In genomic region chr7:128529126-128529525, GRCm38 (mm10) we compare ENCODE assay signal across 8 mouse cellular contexts. TPM values are rescaled to one million over a fixed set of nuclear protein-coding genes. Genes with fewer than 3 reads are reported as not detected.
DNase-seq lines count a peak whose midpoint lies in the region; ATAC-seq lines count a peak whose summit lies in the region.

No protein-coding gene starts in this region.

- no peak for ATAC-seq in forebrain, embryonic 14.5 days
- no peak for ATAC-seq in lung, embryonic 15.5 days (ENCODE audit: borderline replicate concordance, extremely low read depth, low FRiP score, low TSS enrichment)
- ATAC-seq in intestine, embryonic 15.5 days: no peak
- 0 out of 2 replicates have a peak, but pooled peaks have one; percentile 2 for ATAC-seq in stomach, embryonic 14.5 days (ENCODE audit: insufficient number of reproducible peaks, insufficient read depth, low FRiP score, low read depth)

- intact Hi-C loops in left cerebral cortex, postnatal 4 days (cut with DNase I): no loop called here

- DNase-seq in forebrain, embryonic 10.5 days (ENCODE audit: extremely low spot score, low spot score): no peak
- DNase-seq in forebrain, embryonic 14.5 days (ENCODE audit: low spot score): no peak
- no peak for DNase-seq in lung, postnatal 25 days (ENCODE audit: low spot score)
- no peak for DNase-seq in right cerebral cortex, adult 2 months (ENCODE audit: low spot score in 2 of 2)
- no peak for DNase-seq in left cerebral cortex, postnatal 4 days

- H3K36me3 ChIP-seq in forebrain, embryonic 10.5 days (replicated peaks): no peaks in the 10 kb centered on the region
- H3K36me3 ChIP-seq in forebrain, embryonic 14.5 days (ENCODE audit: control insufficient read depth, insufficient read depth, low read length): no peaks in the 10 kb centered on the region
- no peaks in the 10 kb centered on the region for H3K36me3 ChIP-seq in lung, embryonic 15.5 days
- H3K36me3 ChIP-seq in intestine, embryonic 15.5 days: no peaks in the 10 kb centered on the region
- H3K36me3 ChIP-seq in stomach, embryonic 14.5 days (ENCODE audit: control insufficient read depth, insufficient read depth, low read length): no peaks in the 10 kb centered on the region

- H3K27me3 ChIP-seq in forebrain, embryonic 10.5 days (ENCODE audit: poor library complexity, severe bottlenecking): peaks cover 20% of the 10 kb centered on the region
- peaks cover 2% of the 10 kb centered on the region for H3K27me3 ChIP-seq in forebrain, embryonic 14.5 days (replicated peaks; ENCODE audit: control insufficient read depth, insufficient read depth, low read length)
- H3K27me3 ChIP-seq in lung, embryonic 15.5 days: no peaks in the 10 kb centered on the region
- H3K27me3 ChIP-seq in intestine, embryonic 15.5 days (replicated peaks): no peaks in the 10 kb centered on the region
- H3K27me3 ChIP-seq in stomach, embryonic 14.5 days (ENCODE audit: control insufficient read depth, insufficient read depth, low read length): no peaks in the 10 kb centered on the region

- H3K4me3 ChIP-seq in forebrain, embryonic 10.5 days: no peak overlapping the region
- no peak overlapping the region for H3K4me3 ChIP-seq in forebrain, embryonic 14.5 days (ENCODE audit: low read depth, low read length)
- H3K4me3 ChIP-seq in lung, embryonic 15.5 days: no peak overlapping the region
- no peak overlapping the region for H3K4me3 ChIP-seq in intestine, embryonic 15.5 days (replicated peaks)
- no peak overlapping the region for H3K4me3 ChIP-seq in stomach, embryonic 14.5 days (ENCODE audit: low read depth, low read length)

- no peak overlapping the region for H3K4me2 ChIP-seq in forebrain, embryonic 14.5 days (ENCODE audit: low read length)
- 0 out of 2 replicates have a peak overlapping the region, but pooled peaks have one; percentile 1 for H3K4me2 ChIP-seq in lung, embryonic 15.5 days
- 0 out of 2 replicates have a peak overlapping the region, but pooled peaks have one; percentile 28 for H3K4me2 ChIP-seq in intestine, embryonic 15.5 days (replicated peaks)
- 0 out of 2 replicates have a peak overlapping the region, but pooled peaks have one; percentile 17 for H3K4me2 ChIP-seq in stomach, embryonic 14.5 days (replicated peaks; ENCODE audit: low read depth, low read length)

- no peak overlapping the region for H3K9ac ChIP-seq in forebrain, embryonic 14.5 days (ENCODE audit: low read length)
- H3K9ac ChIP-seq in lung, embryonic 15.5 days: 0 out of 2 replicates have a peak overlapping the region, but pooled peaks have one; percentile 4
- no peak overlapping the region for H3K9ac ChIP-seq in intestine, embryonic 15.5 days
- H3K9ac ChIP-seq in stomach, embryonic 14.5 days (replicated peaks; ENCODE audit: low read depth, low read length): no peak overlapping the region

- H3K27ac ChIP-seq in forebrain, embryonic 10.5 days: peak overlapping the region; percentile 63; the same call in 1 of the 2 replicates
- H3K27ac ChIP-seq in forebrain, embryonic 14.5 days (ENCODE audit: low read depth, low read length): no peak overlapping the region
- H3K27ac ChIP-seq in lung, embryonic 15.5 days: peak overlapping the region; percentile 49
- H3K27ac ChIP-seq in intestine, embryonic 15.5 days: peak overlapping the region; percentile 74
- H3K27ac ChIP-seq in stomach, embryonic 14.5 days (ENCODE audit: low read length): peak overlapping the region; percentile 79

- no peaks in the 10 kb centered on the region for H3K9me3 ChIP-seq in forebrain, embryonic 10.5 days
- H3K9me3 ChIP-seq in forebrain, embryonic 14.5 days (replicated peaks; ENCODE audit: control insufficient read depth, low read length): no peaks in the 10 kb centered on the region
- no peaks in the 10 kb centered on the region for H3K9me3 ChIP-seq in lung, embryonic 15.5 days
- H3K9me3 ChIP-seq in intestine, embryonic 15.5 days: no peaks in the 10 kb centered on the region
- no peaks in the 10 kb centered on the region for H3K9me3 ChIP-seq in stomach, embryonic 14.5 days (ENCODE audit: control insufficient read depth, low read depth, low read length)

- 56% methylated on average over 6 of the region's 6 CpGs for WGBS in forebrain, embryonic 10.5 days
- 66% methylated on average over 6 of the region's 6 CpGs for WGBS in forebrain, embryonic 14.5 days
- WGBS in lung, embryonic 15.5 days: 29% methylated on average over 6 of the region's 6 CpGs
- WGBS in intestine, embryonic 15.5 days: 40% methylated on average over 6 of the region's 6 CpGs
- 22% methylated on average over 6 of the region's 6 CpGs for WGBS in stomach, embryonic 14.5 days

- peaks cover 72% of the 10 kb centered on the region for H3K4me1 ChIP-seq in forebrain, embryonic 10.5 days
- peaks cover 9% of the 10 kb centered on the region for H3K4me1 ChIP-seq in forebrain, embryonic 14.5 days (ENCODE audit: control insufficient read depth, insufficient read depth, low read length)
- H3K4me1 ChIP-seq in lung, embryonic 15.5 days: peaks cover 84% of the 10 kb centered on the region
- peaks cover 37% of the 10 kb centered on the region for H3K4me1 ChIP-seq in intestine, embryonic 15.5 days (replicated peaks)
- H3K4me1 ChIP-seq in stomach, embryonic 14.5 days (ENCODE audit: control insufficient read depth, insufficient read depth, low read length): peaks cover 54% of the 10 kb centered on the region

RNA-seq across cellular contexts. Expression of gene Bag3, which starts 5.7 kb away (rescaled TPM):
- polyA plus RNA-seq in forebrain, embryonic 10.5 days (2016; fragmentation: Nextera tagmentation; extraction: Ambion mirVana): 6.2 and 8.1 TPM in 2 replicates
- polyA plus RNA-seq in forebrain, embryonic 14.5 days (2014; fragmentation: Nextera tagmentation; extraction: Ambion mirVana): 1.4 and 1.7 TPM in 2 replicates
- 18.3 and 18.4 TPM in 2 replicates for polyA plus RNA-seq in lung, embryonic 15.5 days (2015; fragmentation: Nextera tagmentation; extraction: Ambion mirVana)
- 10.9 and 12.3 TPM in 2 replicates for polyA plus RNA-seq in intestine, embryonic 15.5 days (2015; fragmentation: Nextera tagmentation; extraction: Ambion mirVana)
- polyA plus RNA-seq in stomach, embryonic 14.5 days (2014; fragmentation: Nextera tagmentation; extraction: Ambion mirVana): 18.1 and 19.3 TPM in 2 replicates
- 1 to 10 TPM; 3.8 to 4.4 TPM for total RNA-seq in left cerebral cortex, postnatal 4 days (2021)
